Mouse (Mus musculus): ENCODE results near the gene Rrbp1.

DNA sequence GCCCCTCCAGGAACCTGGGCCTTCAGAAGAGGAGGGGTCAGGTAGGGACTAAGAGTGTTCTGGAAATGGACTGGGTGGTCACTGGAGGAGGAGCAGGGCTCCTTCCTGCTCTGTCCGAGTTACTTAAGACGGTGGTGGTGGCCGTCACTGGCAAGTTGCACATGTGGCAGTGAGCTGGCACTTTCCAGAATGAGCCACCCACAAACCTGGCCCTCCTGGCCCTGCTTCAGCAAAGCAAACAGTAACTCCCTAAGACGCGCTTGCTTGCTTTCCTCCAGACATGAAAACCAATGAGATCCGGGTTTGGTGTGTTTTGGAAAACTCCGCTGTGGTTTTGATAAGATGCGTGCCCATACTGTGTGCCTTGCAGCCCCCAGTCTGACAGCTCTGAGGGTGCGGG, 14.3 kb upstream of the Rrbp1 start:
- TF ChIP-seq MYOD1 (IDR thresholded peaks at IDR 0.05; ENCODE audit: control insufficient read depth in 1 of 3, insufficient read length in 2 of 3, low read depth in 2 of 3) (no peak), POLR2A (IDR thresholded peaks at IDR 0.05; ENCODE audit: insufficient read length, low read depth) (no peak), CEBPB (IDR thresholded peaks at IDR 0.05; ENCODE audit: insufficient read depth, poor library complexity, severe bottlenecking) (no peak), REST (IDR thresholded peaks at IDR 0.05; ENCODE audit: insufficient read depth, insufficient read length) (no peak), USF1 (IDR thresholded peaks at IDR 0.05; ENCODE audit: low read depth) (no peak), MAX (IDR thresholded peaks at IDR 0.05; ENCODE audit: low read depth) (no peak), POLR2AphosphoS2 (IDR thresholded peaks at IDR 0.05; ENCODE audit: insufficient read length, low read depth) (no peak), E2F4 (IDR thresholded peaks at IDR 0.05; ENCODE audit: insufficient read depth) (no peak), MYOG (IDR thresholded peaks at IDR 0.05; ENCODE audit: control insufficient read depth in 1 of 3, insufficient read depth in 1 of 3, insufficient read length in 2 of 3, low read depth in 2 of 3) (no peak), TCF12 (IDR thresholded peaks at IDR 0.05; ENCODE audit: insufficient read depth, poor library complexity, severe bottlenecking) (no peak)

All from myocyte (in vitro differentiated cells).